Mouse (Mus musculus): ENCODE measurements around the gene Arhgef7. TPM values are rescaled to one million over a fixed set of nuclear protein-coding genes. Genes with fewer than 3 reads are reported as not detected.

Gene Arhgef7
- total and polyA plus RNA-seq, 2 experiments from 2014 or later, result 49.2 to 77.1 TPM

DNA sequence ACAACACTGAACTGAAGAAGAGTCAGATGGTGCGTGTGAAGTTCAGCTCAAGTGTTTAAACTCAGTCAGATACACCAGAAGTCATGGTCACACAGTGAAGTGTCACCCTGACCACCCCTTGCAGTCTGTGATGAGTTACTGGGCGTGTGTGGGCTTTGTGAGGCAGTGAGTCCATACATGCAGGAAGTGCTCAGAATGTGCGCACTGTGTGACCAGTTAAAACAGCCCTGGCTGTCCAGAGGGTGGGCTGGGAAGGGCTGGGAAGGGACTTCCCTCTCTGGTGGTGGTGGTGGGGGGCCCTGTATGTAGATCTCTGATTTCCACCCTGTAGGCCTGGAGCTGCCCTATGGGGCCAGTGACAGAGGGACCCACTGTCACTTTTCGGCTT lies 71.0 kb downstream of the Arhgef7 start:
- TF ChIP-seq CTCF (IDR thresholded peaks at IDR 0.05; ENCODE audit: low read depth) (no peak), EP300 (IDR thresholded peaks at IDR 0.05; ENCODE audit: low read depth) (no peak)
- peaks cover 11% of the 10 kb centered on the region; the same call in 1 of the 2 replicates for H3K4me1 ChIP-seq (ENCODE audit: control insufficient read depth, insufficient read depth)
- H3K4me3 ChIP-seq (ENCODE audit: low read depth, low read length), result no peak overlapping the region
- H3K9ac ChIP-seq (replicated peaks; ENCODE audit: low read depth, low read length), result no peak overlapping the region
- no peak overlapping the region for H3K27ac ChIP-seq (ENCODE audit: low read depth)
- ATAC-seq (ENCODE audit: insufficient read depth, low read depth) (no peak), DNase-seq (ENCODE audit: low spot score) (no peak)
- no peak overlapping the region for H3K4me2 ChIP-seq (ENCODE audit: low read depth, low read length)
- peaks cover 66% of the 10 kb centered on the region for H3K36me3 ChIP-seq (replicated peaks; ENCODE audit: control insufficient read depth, insufficient read depth, low read length)
- WGBS, result 63% methylated on average over 4 of the region's 4 CpGs
- H3K9me3 ChIP-seq (replicated peaks; ENCODE audit: control insufficient read depth, low read length), result no peaks in the 10 kb centered on the region
- H3K27me3 ChIP-seq (ENCODE audit: control insufficient read depth, insufficient read depth, low read length), result no peaks in the 10 kb centered on the region

- H3K27ac ChIP-seq (ENCODE audit: low read depth), result no peak overlapping the region
- no peaks in the 10 kb centered on the region for H3K27me3 ChIP-seq (ENCODE audit: control insufficient read depth, insufficient read depth, low read length)
- H3K9me3 ChIP-seq (replicated peaks; ENCODE audit: control insufficient read depth, low read length), result no peaks in the 10 kb centered on the region
- H3K9ac ChIP-seq (replicated peaks; ENCODE audit: low read depth, low read length), result no peak overlapping the region
- no peak overlapping the region for H3K4me3 ChIP-seq (ENCODE audit: low read depth, low read length)
- 90% methylated on average over 3 of the region's 3 CpGs for WGBS
- no peak for DNase-seq (ENCODE audit: low spot score)
- H3K36me3 ChIP-seq (replicated peaks; ENCODE audit: control insufficient read depth, insufficient read depth, low read length), result peaks cover 72% of the 10 kb centered on the region
- H3K4me1 ChIP-seq (ENCODE audit: control insufficient read depth, insufficient read depth), result peaks cover 11% of the 10 kb centered on the region; the same call in 1 of the 2 replicates
- no peak for TF ChIP-seq EP300 (IDR thresholded peaks at IDR 0.05; ENCODE audit: low read depth)
- no peak overlapping the region for H3K4me2 ChIP-seq (ENCODE audit: low read depth, low read length)
- ATAC-seq (ENCODE audit: insufficient read depth, low read depth), result no peak
Measured at GRCm38 (mm10) chr8:11799098-11799497, 71.6 kb downstream of the Arhgef7 start.

DNA sequence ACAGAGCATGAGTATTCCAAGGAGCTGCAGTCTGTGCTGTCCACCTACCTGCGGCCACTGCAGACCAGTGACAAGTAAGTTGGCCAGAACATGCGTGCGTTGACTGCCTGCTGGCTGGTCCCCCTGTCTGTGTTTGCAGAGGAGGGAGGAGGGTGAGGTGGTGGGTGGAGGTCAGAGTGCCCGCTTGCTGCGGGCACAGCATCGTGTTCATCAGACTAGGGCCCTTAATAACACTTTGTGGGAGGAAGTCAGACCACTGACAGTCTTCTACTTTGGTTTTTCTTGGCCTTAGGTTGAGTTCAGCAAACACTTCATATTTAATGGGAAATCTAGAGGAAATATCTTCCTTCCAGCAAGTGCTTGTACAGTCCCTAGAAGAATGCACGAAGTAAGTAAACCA lies 73.0 kb downstream of the Arhgef7 start:
- TF ChIP-seq CTCF (IDR thresholded peaks at IDR 0.05; ENCODE audit: low read depth) (no peak), EP300 (IDR thresholded peaks at IDR 0.05; ENCODE audit: low read depth) (no peak)
- no peak for ATAC-seq (ENCODE audit: insufficient read depth, low read depth)
- H3K4me2 ChIP-seq (ENCODE audit: low read depth, low read length), result no peak overlapping the region
- no peak overlapping the region for H3K27ac ChIP-seq (ENCODE audit: low read depth)
- no peaks in the 10 kb centered on the region for H3K9me3 ChIP-seq (replicated peaks; ENCODE audit: control insufficient read depth, low read length)
- no peak for DNase-seq (ENCODE audit: low spot score)
- no peaks in the 10 kb centered on the region for H3K27me3 ChIP-seq (ENCODE audit: control insufficient read depth, insufficient read depth, low read length)
- H3K9ac ChIP-seq (replicated peaks; ENCODE audit: low read depth, low read length), result no peak overlapping the region
- 77% methylated on average over 7 of the region's 7 CpGs for WGBS
- peaks cover 81% of the 10 kb centered on the region for H3K36me3 ChIP-seq (replicated peaks; ENCODE audit: control insufficient read depth, insufficient read depth, low read length)
- no peak overlapping the region for H3K4me3 ChIP-seq (ENCODE audit: low read depth, low read length)
- peaks cover 11% of the 10 kb centered on the region; the same call in 1 of the 2 replicates for H3K4me1 ChIP-seq (ENCODE audit: control insufficient read depth, insufficient read depth)

DNA sequence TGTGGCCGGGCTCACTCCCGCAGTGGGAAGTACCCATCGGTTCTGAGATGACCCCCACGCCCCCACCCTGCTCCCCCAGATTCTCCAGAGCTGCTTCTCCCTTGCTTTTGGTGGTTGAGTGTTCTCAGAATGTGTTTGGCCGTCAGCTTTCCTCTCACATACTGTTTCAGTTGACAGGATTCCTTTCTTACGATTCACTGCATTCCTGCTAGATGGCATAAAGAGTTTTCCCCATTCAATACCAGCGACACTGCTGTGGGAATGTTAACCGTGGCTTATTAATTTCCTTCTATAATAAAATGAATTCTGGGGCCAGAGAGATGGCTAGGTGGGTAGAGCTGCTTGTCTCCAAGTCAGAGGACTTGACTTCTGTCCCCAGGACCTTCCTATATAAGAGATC lies 74.0 kb downstream of the Arhgef7 start:
- no peak overlapping the region for H3K4me2 ChIP-seq (ENCODE audit: low read depth, low read length)
- WGBS, result 39% methylated on average over 8 of the region's 8 CpGs
- peak overlapping the region; percentile 46; the same call in 1 of the 2 replicates for H3K27ac ChIP-seq (ENCODE audit: low read depth)
- H3K9ac ChIP-seq (replicated peaks; ENCODE audit: low read depth, low read length), result no peak overlapping the region
- peaks cover 86% of the 10 kb centered on the region for H3K36me3 ChIP-seq (replicated peaks; ENCODE audit: control insufficient read depth, insufficient read depth, low read length)
- no peaks in the 10 kb centered on the region for H3K27me3 ChIP-seq (ENCODE audit: control insufficient read depth, insufficient read depth, low read length)
- H3K9me3 ChIP-seq (replicated peaks; ENCODE audit: control insufficient read depth, low read length), result no peaks in the 10 kb centered on the region
- DNase-seq (ENCODE audit: low spot score), result peak; percentile 17
- TF ChIP-seq CTCF (IDR thresholded peaks at IDR 0.05; ENCODE audit: low read depth) (no peak), EP300 (IDR thresholded peaks at IDR 0.05; ENCODE audit: low read depth) (no peak)
- peaks cover 11% of the 10 kb centered on the region for H3K4me1 ChIP-seq (ENCODE audit: control insufficient read depth, insufficient read depth)
- H3K4me3 ChIP-seq (ENCODE audit: low read depth, low read length), result no peak overlapping the region
- ATAC-seq (ENCODE audit: insufficient read depth, low read depth), result no peak

DNA sequence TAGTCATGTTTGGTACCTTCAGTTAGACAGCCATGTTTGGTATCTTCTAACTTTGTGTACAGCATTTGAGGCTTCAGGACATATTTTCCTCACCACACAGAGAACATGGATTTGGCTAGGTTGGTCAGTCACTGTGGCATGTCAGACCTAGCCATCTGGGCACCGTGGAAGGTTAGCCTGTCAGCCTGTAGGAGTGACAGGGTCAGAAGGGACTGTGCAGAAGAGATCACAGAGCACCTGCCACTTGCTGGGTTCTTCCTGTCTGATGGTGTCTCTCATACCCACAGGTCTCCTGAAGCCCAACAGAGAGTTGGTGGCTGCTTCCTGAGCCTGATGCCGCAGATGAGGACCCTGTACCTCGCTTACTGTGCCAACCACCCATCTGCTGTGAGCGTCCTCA lies 77.4 kb downstream of the Arhgef7 start:
- DNase-seq (ENCODE audit: low spot score), result no peak
- Histone ChIP-seq H3K9ac (replicated peaks; ENCODE audit: low read depth, low read length) (no peak overlapping the region), H3K9me3 (replicated peaks; ENCODE audit: control insufficient read depth, low read length) (no peaks in the 10 kb centered on the region), H3K27ac (ENCODE audit: low read depth) (no peak overlapping the region), H3K4me2 (ENCODE audit: low read depth, low read length) (no peak overlapping the region), H3K27me3 (ENCODE audit: control insufficient read depth, insufficient read depth, low read length) (no peaks in the 10 kb centered on the region), H3K4me1 (ENCODE audit: control insufficient read depth, insufficient read depth) (no peaks in the 10 kb centered on the region; the same call in 1 of the 2 replicates), H3K4me3 (ENCODE audit: low read depth, low read length) (no peak overlapping the region), H3K36me3 (replicated peaks; ENCODE audit: control insufficient read depth, insufficient read depth, low read length) (peaks cover 93% of the 10 kb centered on the region)
- TF ChIP-seq EP300 (IDR thresholded peaks at IDR 0.05; ENCODE audit: low read depth) (no peak), CTCF (IDR thresholded peaks at IDR 0.05; ENCODE audit: low read depth) (no peak)
- WGBS, result 90% methylated on average over 4 of the region's 4 CpGs
- no peak for ATAC-seq (ENCODE audit: insufficient read depth, low read depth)

DNA sequence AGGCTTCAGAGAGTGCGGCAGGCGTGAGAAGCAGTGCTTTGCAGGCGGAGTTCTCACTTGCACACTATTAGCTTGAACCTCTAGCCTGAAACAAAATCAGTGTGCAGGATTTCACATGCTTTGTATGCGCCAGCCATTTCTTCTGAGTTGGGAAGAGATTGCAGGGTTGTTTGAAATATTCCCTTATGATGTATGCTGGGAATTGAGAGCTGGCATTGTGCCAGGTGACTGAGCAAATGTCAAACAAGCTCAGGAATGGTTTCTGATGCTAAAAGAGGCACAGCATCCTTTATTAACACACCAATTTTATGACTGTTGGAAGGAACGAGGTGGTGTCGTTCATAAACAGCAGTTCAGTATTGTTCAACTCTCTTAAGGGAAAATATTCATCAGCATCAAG lies 78.7 kb downstream of the Arhgef7 start:
- Histone ChIP-seq H3K4me1 (ENCODE audit: control insufficient read depth, insufficient read depth) (no peaks in the 10 kb centered on the region; the same call in 1 of the 2 replicates), H3K27ac (ENCODE audit: low read depth) (no peak overlapping the region), H3K9me3 (replicated peaks; ENCODE audit: control insufficient read depth, low read length) (no peaks in the 10 kb centered on the region), H3K9ac (replicated peaks; ENCODE audit: low read depth, low read length) (no peak overlapping the region), H3K4me3 (ENCODE audit: low read depth, low read length) (no peak overlapping the region), H3K36me3 (replicated peaks; ENCODE audit: control insufficient read depth, insufficient read depth, low read length) (peaks cover 98% of the 10 kb centered on the region), H3K27me3 (ENCODE audit: control insufficient read depth, insufficient read depth, low read length) (no peaks in the 10 kb centered on the region), H3K4me2 (ENCODE audit: low read depth, low read length) (no peak overlapping the region)
- no peak for DNase-seq (ENCODE audit: low spot score)
- ATAC-seq (ENCODE audit: insufficient read depth, low read depth), result no peak
- 73% methylated on average over 6 of the region's 6 CpGs for WGBS
- TF ChIP-seq CTCF (IDR thresholded peaks at IDR 0.05; ENCODE audit: low read depth) (no peak), EP300 (IDR thresholded peaks at IDR 0.05; ENCODE audit: low read depth) (no peak)
